17 mouse cellular contexts compared by ENCODE assay signal in the genomic region with DNA sequence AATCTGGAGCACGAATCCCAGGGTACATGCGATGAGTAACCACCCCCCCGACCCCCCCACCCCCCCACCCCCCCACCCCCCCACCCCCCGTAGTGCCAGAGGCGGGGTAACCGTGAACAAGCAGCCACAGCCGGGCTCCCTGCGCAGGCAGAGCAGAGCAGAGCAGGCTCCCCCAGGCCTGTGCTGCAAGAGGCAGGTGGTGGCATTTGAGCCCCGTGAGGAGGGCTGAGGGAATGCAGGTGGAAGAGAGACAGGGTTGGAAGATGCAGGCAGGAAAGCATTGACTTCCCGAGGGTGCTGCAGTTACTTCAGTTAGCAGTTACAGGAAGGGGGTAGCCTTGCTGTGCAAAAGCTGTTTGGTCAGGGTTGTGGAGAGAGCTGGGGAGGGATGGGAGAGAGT. TPM values are rescaled to one million over a fixed set of nuclear protein-coding genes. Genes with fewer than 3 reads are reported as not detected.
DNase-seq lines count a peak whose midpoint lies in the region; ATAC-seq and TF ChIP-seq lines count a peak whose summit lies in the region.
"Had no signal": no experiment of that assay in that cellular context is flagged by ENCODE, and none has a peak within 500 bp of the region (broad histone marks: within the 10 kb centered on the region; RNA-seq: fewer than 3 reads in every experiment).

No protein-coding gene starts in this region.

- no peak for TF ChIP-seq POLR2A in brain, embryonic 14.5 days (IDR thresholded peaks at IDR 0.05; ENCODE audit: borderline replicate concordance, extremely low read depth, insufficient read depth, insufficient read length, poor library complexity, severe bottlenecking)

- ATAC-seq in megakaryocyte-erythroid progenitor cell, adult 5-6 weeks (replicated peaks; ENCODE audit: low FRiP score, low TSS enrichment, poor library complexity, severe bottlenecking), result peak; percentile 30; the same call in 1 of the 2 replicates

- peak; percentile 27; the same call in 1 of the 2 replicates for TF ChIP-seq CTCF in brain, embryonic 14.5 days (IDR thresholded peaks at IDR 0.05; ENCODE audit: borderline replicate concordance, extremely low read depth, insufficient read depth, insufficient read length)

- peak; percentile 15 to 36 for DNase-seq in kidney, postnatal 4 days
- no peak for DNase-seq in kidney, adult 18-20 months
- peak; percentile 65 for DNase-seq in ES-CJ7 (ENCODE audit: low read depth, low spot score)
- peak; percentile 11 for DNase-seq in brain, embryonic 14.5 days (ENCODE audit: low read depth)
- DNase-seq in B cell, adult 2 months, result no peak
- DNase-seq in heart, adult 18-20 months, result no peak
- no peak for DNase-seq in kidney, postnatal 14 days
- DNase-seq: adrenal gland, adult 2 months; cerebellum, adult 11-12 months; kidney, adult 2 months; lung, embryonic 14.5 days had no signal

RNA-seq across cellular contexts. Expression of gene Mei1, which starts 17.5 kb away (rescaled TPM):
- 0.07 and 0.10 TPM in 2 replicates for polyA plus RNA-seq in brain, embryonic 14.5 days (2012; rRNA removed)
- not detected in 2 replicates for total RNA-seq in megakaryocyte-erythroid progenitor cell, adult 5-6 weeks (2014; fragmentation: Nextera tagmentation)
- not detected in 2 replicates for total RNA-seq in megakaryocyte-erythroid progenitor cell, adult 5-6 weeks (2017)
- not detected for total RNA-seq in heart, adult 18-20 months (2021)
- total RNA-seq: gastrocnemius, adult 8-10 months had no signal
- polyA plus RNA-seq: adrenal gland, adult 2 months; G1E; heart, embryonic 16.5 days; kidney, adult 2 months; lung, embryonic 14.5 days had no signal

RNA-seq across cellular contexts. Expression of gene 4930407I10Rik, which starts 28.3 kb away (rescaled TPM):
- 0.01 TPM in 1 of 2 replicates, not detected in the other for polyA plus RNA-seq in brain, embryonic 14.5 days (2012; rRNA removed)
- total RNA-seq in megakaryocyte-erythroid progenitor cell, adult 5-6 weeks (2014; fragmentation: Nextera tagmentation), result not detected in 2 replicates
- total RNA-seq in megakaryocyte-erythroid progenitor cell, adult 5-6 weeks (2017), result not detected in 2 replicates
- not detected for total RNA-seq in heart, adult 18-20 months (2021)
- total RNA-seq: adrenal gland, adult 2 months; gastrocnemius, adult 8-10 months; left cerebral cortex, postnatal 25 days had no signal
- polyA plus RNA-seq: adrenal gland, adult 2 months; G1E; heart, embryonic 16.5 days; lung, embryonic 14.5 days; stomach, embryonic 14.5 days had no signal

RNA-seq across cellular contexts. Expression of gene Snu13, which starts 39.9 kb away (rescaled TPM):
- 143 and 191 TPM in 2 replicates for polyA plus RNA-seq in brain, embryonic 14.5 days (2012; rRNA removed)
- 295 and 336 TPM in 2 replicates for total RNA-seq in megakaryocyte-erythroid progenitor cell, adult 5-6 weeks (2014; fragmentation: Nextera tagmentation)
- 286 and 307 TPM in 2 replicates for total RNA-seq in megakaryocyte-erythroid progenitor cell, adult 5-6 weeks (2017)
- 10 to 100 TPM; 47.3 to 53.5 TPM for total RNA-seq in heart, adult 18-20 months (2021)

RNA-seq across cellular contexts. Expression of gene Ccdc134, which starts 40.5 kb away (rescaled TPM):
- 15.2 and 22.5 TPM in 2 replicates for polyA plus RNA-seq in brain, embryonic 14.5 days (2012; rRNA removed)
- total RNA-seq in megakaryocyte-erythroid progenitor cell, adult 5-6 weeks (2014; fragmentation: Nextera tagmentation), result 14.3 and 17.4 TPM in 2 replicates
- total RNA-seq in megakaryocyte-erythroid progenitor cell, adult 5-6 weeks (2017), result 11.8 and 17.4 TPM in 2 replicates
- total RNA-seq in heart, adult 18-20 months (2021), result 1 to 10 TPM; 4.0 to 4.4 TPM

RNA-seq across cellular contexts. Expression of gene Desi1, which starts 53.6 kb away (rescaled TPM):
- 44.4 and 50.1 TPM in 2 replicates for polyA plus RNA-seq in brain, embryonic 14.5 days (2012; rRNA removed)
- total RNA-seq in megakaryocyte-erythroid progenitor cell, adult 5-6 weeks (2014; fragmentation: Nextera tagmentation), result 48.8 and 51.6 TPM in 2 replicates
- 8.0 and 22.3 TPM in 2 replicates for total RNA-seq in megakaryocyte-erythroid progenitor cell, adult 5-6 weeks (2017)
- 10 to 100 TPM; 25.1 to 29.0 TPM for total RNA-seq in heart, adult 18-20 months (2021)

Comparison
In these comparisons a context has a peak if more than half of its experiments do, and no peak if none do; other contexts are left out.
1. DNase-seq: peak in kidney, postnatal 4 days (2 of 2), ES-CJ7 (single experiment) and brain, embryonic 14.5 days (single experiment); none in kidney, adult 18-20 months (single experiment), B cell, adult 2 months (0 of 2), heart, adult 18-20 months (0 of 2) and kidney, postnatal 14 days (single experiment).
2. RNA of gene Snu13, which starts 39.9 kb away (total RNA-seq): 286 to 336 TPM in megakaryocyte-erythroid progenitor cell, adult 5-6 weeks; 47.3 to 53.5 TPM in heart, adult 18-20 months; every median in the first group is over 4 times any median in the second.